Mouse (Mus musculus): Measurements from ENCODE around the gene Ntmt1.
A peak's percentile ranks its signal among the peaks of the same experiment; 100 is the strongest.

The Ntmt1 gene

GRCm38 (mm10) chr2:30823385-30824153 is 15.9 kb downstream of the Ntmt1 start:
- peak in 1 of 2 experiments; percentile 53 for DNase-seq (ENCODE audit: low spot score in 2 of 2)

- peak in 1 of 2 experiments; percentile 38 for DNase-seq (ENCODE audit: low spot score in 2 of 2)
These were observed 19.5 kb downstream of the Ntmt1 start for GRCm38 (mm10) chr2:30826825-30827748.

- peak; percentile 97 to 99 for DNase-seq (ENCODE audit: low spot score in 2 of 2)
These were observed 20.3 kb downstream of the Ntmt1 start for GRCm38 (mm10) chr2:30827749-30828475.

GRCm38 (mm10) chr2:30829315-30829714 is 21.7 kb downstream of the Ntmt1 start:
- peak in 1 of 2 experiments; percentile 40 for DNase-seq (ENCODE audit: low spot score in 2 of 2)

GRCm38 (mm10) chr2:30830283-30830795 is 22.7 kb downstream of the Ntmt1 start, which contains the start of gene Asb6:
Asb6 (minus strand) TSS chr2:30830333.
- DNase-seq (ENCODE audit: low spot score in 2 of 2): no peak

GRCm38 (mm10) chr2:30833644-30834043 is 26.0 kb downstream of the Ntmt1 start:
- no peak for DNase-seq (ENCODE audit: low spot score in 2 of 2)

GRCm38 (mm10) chr2:30834373-30835022 is 26.9 kb downstream of the Ntmt1 start, which contains the start of gene Prrx2:
Prrx2 (plus strand) TSS chr2:30834972.
- DNase-seq (ENCODE audit: low spot score in 2 of 2): no peak

GRCm38 (mm10) chr2:30836238-30836990 is 28.8 kb downstream of the Ntmt1 start:
- DNase-seq (ENCODE audit: low spot score in 2 of 2): no peak

GRCm38 (mm10) chr2:30842615-30843014 is 35.0 kb downstream of the Ntmt1 start:
- DNase-seq (ENCODE audit: low spot score in 2 of 2): no peak

GRCm38 (mm10) chr2:30845152-30846070 is 37.8 kb downstream of the Ntmt1 start:
- no peak for DNase-seq (ENCODE audit: low spot score in 2 of 2)

- no peak for DNase-seq (ENCODE audit: low spot score in 2 of 2)
These were observed 38.6 kb downstream of the Ntmt1 start for GRCm38 (mm10) chr2:30846236-30846635.

GRCm38 (mm10) chr2:30846723-30847122 is 39.1 kb downstream of the Ntmt1 start:
- no peak for DNase-seq (ENCODE audit: low spot score in 2 of 2)

- no peak for DNase-seq (ENCODE audit: low spot score in 2 of 2)
These were observed 40.6 kb downstream of the Ntmt1 start for GRCm38 (mm10) chr2:30848184-30848583.

GRCm38 (mm10) chr2:30850581-30850980 is 43.0 kb downstream of the Ntmt1 start:
- no peak for DNase-seq (ENCODE audit: low spot score in 2 of 2)

- DNase-seq (ENCODE audit: low spot score in 2 of 2): no peak
These were observed 45.2 kb downstream of the Ntmt1 start for GRCm38 (mm10) chr2:30852771-30853313.

GRCm38 (mm10) chr2:30857076-30857475 is 49.5 kb downstream of the Ntmt1 start:
- DNase-seq (ENCODE audit: low spot score in 2 of 2): no peak

GRCm38 (mm10) chr2:30859782-30860181 is 52.2 kb downstream of the Ntmt1 start:
- no peak for DNase-seq (ENCODE audit: low spot score in 2 of 2)

GRCm38 (mm10) chr2:30862081-30862480 is 54.5 kb downstream of the Ntmt1 start:
- DNase-seq (ENCODE audit: low spot score in 2 of 2): no peak

GRCm38 (mm10) chr2:30863574-30863973 is 55.9 kb downstream of the Ntmt1 start:
- no peak for DNase-seq (ENCODE audit: low spot score in 2 of 2)

Measured in cerebellum, postnatal 4 days (tissue).